Mouse (Mus musculus) ES-E14 (cell line): ENCODE results near the gene Gpr108. TPM values are rescaled to one million over a fixed set of nuclear protein-coding genes. Genes with fewer than 3 reads are reported as not detected.
"Not testable (repeated sequence)": the region's sequence is repeated elsewhere in the genome, so short reads cannot be mapped to it uniquely, and the experiment has no call there.

Experiments used
- DNase-seq: peaks from one replicate; pipeline ENCODE4 v3.0.0-alpha.2; 2013; ENCODE audit warnings: low read depth, low spot score
- H3K27ac ChIP-seq: 2 replicates; pipeline ENCODE4 v1.5.1; 2012; ENCODE audit warnings: low read depth, mild to moderate bottlenecking, low read length, moderate library complexity, mixed read lengths; ENCODE audit not compliant: poor library complexity, insufficient read depth, severe bottlenecking
- H3K36me3 ChIP-seq: 2 replicates; pipeline ENCODE4 v1.6.1; 2012; ENCODE audit warnings: mild to moderate bottlenecking, low read length, moderate library complexity, mixed read lengths; ENCODE audit not compliant: control insufficient read depth, poor library complexity, insufficient read depth, severe bottlenecking
- H3K4me1 ChIP-seq, 2 experiments: fragments of 150-350 bp in 1 of 2; sonication (generic) in 1 of 2; 2 replicates each; pipeline ENCODE4 v1.6.1; 2012; ENCODE audit warnings: low read length in 2 of 2, mild to moderate bottlenecking in 1 of 2, mixed read lengths in 1 of 2; ENCODE audit not compliant: control insufficient read depth in 2 of 2, insufficient read depth in 2 of 2, poor library complexity in 1 of 2
- H3K4me3 ChIP-seq, 2 experiments: fragments of 150-350 bp in 1 of 2; sonication (generic) in 1 of 2; 2 replicates each; pipeline ENCODE4 v1.5.1; 2012; ENCODE audit warnings: low read length in 2 of 2, low read depth in 1 of 2, mild to moderate bottlenecking in 1 of 2, mixed read lengths in 1 of 2; ENCODE audit not compliant: insufficient read depth in 1 of 2, poor library complexity in 1 of 2, severe bottlenecking in 1 of 2
- H3K9ac ChIP-seq: 2 replicates; pipeline ENCODE4 v1.6.1; 2012; ENCODE audit warnings: low read depth, mild to moderate bottlenecking, low read length, mixed read lengths; ENCODE audit not compliant: poor library complexity, insufficient read depth, severe bottlenecking
- H3K9me3 ChIP-seq: fragments of 150-350 bp; sonication (generic); 2 replicates; pipeline ENCODE4 v1.6.1; 2012; ENCODE audit warnings: low read depth, mild to moderate bottlenecking, low read length; ENCODE audit not compliant: control insufficient read depth, insufficient read depth
- CHD2 ChIP-seq: IDR thresholded peaks from 2 replicates; pipeline ENCODE4 v1.6.1; 2014; ENCODE audit warnings: mild to moderate bottlenecking, low read depth, low read length, inconsistent platforms
- HCFC1 ChIP-seq: IDR thresholded peaks from 2 replicates; pipeline ENCODE4 v1.6.1; 2012; ENCODE audit warnings: low read length, inconsistent platforms, borderline replicate concordance; ENCODE audit not compliant: insufficient read depth
- MAFK ChIP-seq: IDR thresholded peaks from 2 replicates; pipeline ENCODE4 v1.6.1; 2014; ENCODE audit warnings: mild to moderate bottlenecking, low read depth, low read length, inconsistent platforms; ENCODE audit not compliant: insufficient read depth
- ZC3H11A ChIP-seq: IDR thresholded peaks from 2 replicates; pipeline ENCODE4 v1.6.1; 2012; ENCODE audit warnings: low read depth, mild to moderate bottlenecking, inconsistent platforms, low read length, borderline replicate concordance
- ZNF384 ChIP-seq: IDR thresholded peaks from 2 replicates; pipeline ENCODE4 v1.6.1; 2012; ENCODE audit warnings: low read depth, low read length, inconsistent platforms
- in situ Hi-C, 2 experiments: fragments of 600-800 bp; cut with MboI; formaldehyde crosslinking; loops; one replicate each; pipeline ENCODE4 v1.15.1; 2025; ENCODE audit warnings: low sequenced_read_pairs in 2 of 2, inconsistent platforms in 1 of 2; ENCODE audit not compliant: unreplicated experiment in 2 of 2
- total RNA-seq: library from RNA; depleted of rRNA; stranded (reverse); fragments of 300-350 nt; gene quantifications from 2 replicates; pipeline ENCODE4 v1.2.3, GENCODE M21; 2012

Gpr108 gene
- total RNA-seq, 1 experiment: 25.0 TPM

- H3K36me3 ChIP-seq: no peaks in the 10 kb centered on the region
- no peak for DNase-seq
- H3K4me3 ChIP-seq: peak within 1 kb of the TSS; percentile 42 to 50; a peak in 2 of 4 replicates
- in situ Hi-C loops: no loop called here
- H3K9me3 ChIP-seq: no peaks in the 10 kb centered on the region
- no peak within 1 kb of the TSS for H3K27ac ChIP-seq
- H3K4me1 ChIP-seq: peaks cover 2 to 19% of the 10 kb centered on the region in 2 experiments; a peak in 2 of 4 replicates
- TF ChIP-seq MAFK (no peak), HCFC1 (no peak), ZC3H11A (no peak), CHD2 (no peak), ZNF384 (no peak)
- peak within 1 kb of the TSS; percentile 33; the same call in 1 of the 2 replicates for H3K9ac ChIP-seq
Observed at GRCm38 (mm10) chr17:57278943-57279590, 30.8 kb upstream of the Gpr108 start, which contains the start of gene Vav1. Gene Vav1 (plus strand): TSS chr17:57279100.

DNA sequence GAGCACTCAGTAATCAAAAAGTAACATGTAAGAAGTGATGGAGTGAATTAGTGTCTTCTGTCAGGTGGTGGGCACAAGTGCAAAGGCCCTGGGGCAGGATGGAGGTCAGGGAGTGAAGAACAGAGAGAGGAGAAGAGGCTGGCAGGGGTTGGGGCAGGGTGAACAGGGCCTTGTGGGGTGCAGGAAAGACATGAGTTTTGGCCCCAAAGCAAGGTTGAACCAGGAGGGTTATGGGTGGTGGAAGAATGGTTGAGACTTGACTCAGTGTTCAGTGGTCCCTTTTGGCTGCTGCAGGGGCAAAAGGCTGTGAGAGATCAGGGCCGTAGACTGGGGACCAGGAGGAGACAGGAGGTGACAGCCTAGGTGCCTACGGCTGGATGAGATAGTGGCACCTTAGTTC is 30.3 kb upstream of the Gpr108 start:
- no peak for TF ChIP-seq ZNF384
- no peak for TF ChIP-seq MAFK
- no peak overlapping the region for H3K9ac ChIP-seq
- H3K4me3 ChIP-seq: no peak overlapping the region
- no peak overlapping the region for H3K27ac ChIP-seq
- no peak for DNase-seq
- peaks cover 4 to 25% of the 10 kb centered on the region in 2 experiments; a peak in 3 of 4 replicates for H3K4me1 ChIP-seq
- H3K9me3 ChIP-seq: no peaks in the 10 kb centered on the region
- in situ Hi-C loops: no loop called here
- H3K36me3 ChIP-seq: no peaks in the 10 kb centered on the region

- H3K36me3 ChIP-seq, H3K4me3 ChIP-seq, H3K9me3 ChIP-seq, H3K27ac ChIP-seq, DNase-seq, in situ Hi-C loops, H3K9ac ChIP-seq: not testable (repeated sequence)
- H3K4me1 ChIP-seq: peaks cover 5 to 25% of the 10 kb centered on the region in 2 experiments; a peak in 3 of 4 replicates
Observed at GRCm38 (mm10) chr17:57277598-57278261, 29.5 kb upstream of the Gpr108 start.

DNA sequence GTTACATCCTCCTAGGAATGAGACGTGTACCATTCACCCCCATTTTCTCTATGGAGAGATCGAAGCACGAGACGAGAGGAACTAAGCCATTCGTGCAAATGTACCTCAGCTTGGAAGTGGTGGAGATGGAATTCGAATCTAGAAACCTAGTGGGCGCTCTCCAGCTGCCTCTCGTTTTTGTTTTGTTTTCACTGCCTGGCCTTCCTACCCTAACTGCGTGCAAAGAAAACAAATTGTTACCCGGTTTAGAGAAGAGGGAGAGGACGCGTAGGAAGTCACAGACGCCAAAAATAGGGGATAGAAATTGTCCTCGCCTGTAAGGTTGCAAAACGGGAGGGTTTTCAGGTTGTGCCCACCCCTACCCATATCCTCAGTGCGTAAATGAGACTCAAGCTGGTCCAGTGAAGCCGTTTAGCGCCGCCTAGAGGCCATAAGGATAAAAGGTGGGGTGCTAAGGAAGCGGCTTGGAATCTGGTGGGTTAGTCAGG is 28.4 kb upstream of the Gpr108 start:
- no peaks in the 10 kb centered on the region for H3K9me3 ChIP-seq
- H3K27ac ChIP-seq: no peak overlapping the region
- TF ChIP-seq ZNF384 (no peak), HCFC1 (no peak), MAFK (no peak), CHD2 (no peak), ZC3H11A (no peak)
- peak; percentile 84 for DNase-seq
- in situ Hi-C loops: no loop called here
- H3K9ac ChIP-seq: no peak overlapping the region
- H3K36me3 ChIP-seq: no peaks in the 10 kb centered on the region
- peaks cover 5 to 25% of the 10 kb centered on the region in 2 experiments; a peak in 3 of 4 replicates for H3K4me1 ChIP-seq
- peak overlapping the region; percentile 39 to 53; a peak in 3 of 4 replicates for H3K4me3 ChIP-seq

DNA sequence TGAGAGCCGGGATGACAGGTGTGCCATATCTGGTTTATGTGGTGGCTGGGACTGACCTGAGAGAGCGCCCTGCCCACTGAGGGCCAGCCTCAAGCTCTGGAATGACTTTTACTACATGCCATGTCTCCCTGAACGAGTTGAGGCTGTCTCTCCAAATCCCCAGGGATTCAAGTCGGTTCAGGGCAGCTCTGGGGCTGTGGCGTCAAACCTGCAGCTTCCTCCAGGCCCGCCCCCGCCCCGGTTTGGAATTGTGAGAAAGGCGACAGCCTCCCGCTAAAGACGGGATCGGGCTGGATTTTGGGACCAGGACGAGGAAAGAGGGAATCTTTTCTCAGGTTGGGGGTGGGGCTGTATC is 27.7 kb upstream of the Gpr108 start:
- Histone ChIP-seq H3K9me3 (no peaks in the 10 kb centered on the region), H3K36me3 (no peaks in the 10 kb centered on the region), H3K4me3 (peak overlapping the region; percentile 72 to 86; a peak in 3 of 4 replicates), H3K4me1 (peaks cover 5 to 25% of the 10 kb centered on the region in 2 experiments; a peak in 3 of 4 replicates), H3K27ac (no peak overlapping the region), H3K9ac (no peak overlapping the region)
- TF ChIP-seq MAFK (no peak), ZNF384 (no peak), CHD2 (no peak), ZC3H11A (no peak), HCFC1 (no peak)
- in situ Hi-C loops: no loop called here
- no peak for DNase-seq
